Mouse (Mus musculus): Measurements from ENCODE around the gene Oprd1. TPM values are rescaled to one million over a fixed set of nuclear protein-coding genes. Genes with fewer than 3 reads are reported as not detected.

Oprd1 gene
- total RNA-seq, 2 experiments from 2014 or later, result 10.0 to 11.2 TPM

DNA sequence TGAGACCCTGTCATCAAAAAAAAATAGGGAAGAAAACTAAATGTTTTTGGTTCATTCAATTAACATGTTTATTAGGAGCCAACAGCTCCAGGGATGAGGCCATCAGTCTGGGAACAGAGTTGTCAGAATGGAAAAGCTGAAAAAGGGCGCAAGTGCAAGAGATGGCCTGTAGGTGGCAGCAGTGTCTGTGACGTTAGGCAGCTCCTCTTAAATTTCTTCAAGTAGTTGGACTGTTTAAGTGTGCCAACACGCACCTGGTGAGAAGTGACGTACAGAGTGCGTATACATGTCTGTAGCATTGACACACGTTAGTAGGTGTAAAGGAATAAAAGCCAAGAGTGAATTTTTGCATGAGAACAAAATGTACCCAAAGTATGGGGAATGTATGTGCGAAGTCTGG, 55.4 kb downstream of the Oprd1 start:
- DNase-seq (ENCODE audit: extremely low spot score in 1 of 2, low spot score in 1 of 2), result peak in 1 of 2 experiments; percentile 68

DNA sequence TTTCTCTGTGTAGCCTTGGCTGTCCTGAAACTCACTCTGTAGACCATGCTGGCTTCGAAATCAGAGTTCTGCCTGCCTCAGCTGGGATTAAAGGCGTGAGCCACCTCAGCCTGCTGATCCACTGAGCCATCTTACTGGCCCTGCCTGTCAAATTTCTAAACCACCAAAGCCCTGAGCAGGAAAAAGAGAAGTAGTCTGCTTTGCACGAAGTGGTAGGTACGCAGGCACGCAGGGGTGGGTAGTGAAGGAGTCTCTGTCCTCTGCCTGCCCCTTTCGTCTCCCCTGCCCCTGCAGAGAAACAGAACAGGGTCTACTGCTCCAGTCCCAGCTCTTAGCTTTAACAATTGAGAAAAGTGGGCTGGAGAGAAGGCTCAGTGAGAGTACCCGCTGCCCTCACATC, 59.2 kb downstream of the Oprd1 start:
- no peak for DNase-seq (ENCODE audit: extremely low spot score in 1 of 2, low spot score in 1 of 2)

DNA sequence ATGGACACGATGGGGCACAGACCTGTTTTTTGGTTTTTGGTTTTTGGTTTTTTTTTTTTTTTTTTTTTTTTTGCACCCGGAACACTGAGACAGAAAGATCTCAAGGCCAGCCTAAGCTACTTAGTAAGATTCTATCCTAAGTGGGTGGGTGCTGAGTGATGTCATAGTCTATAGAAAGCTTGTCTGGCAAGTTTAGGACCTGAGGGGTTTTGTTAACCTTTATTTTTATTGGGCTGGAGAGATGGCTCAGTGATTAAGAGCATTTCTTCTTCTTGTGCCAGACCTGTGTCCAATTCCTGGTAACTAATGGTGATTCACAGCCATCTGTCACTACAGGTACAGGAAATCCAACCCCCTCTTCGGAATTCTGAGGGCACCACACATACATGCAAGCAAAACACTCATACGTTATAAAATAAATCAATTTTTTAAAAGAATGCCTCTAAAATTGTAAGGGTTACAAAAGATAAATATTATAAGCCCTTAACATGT, 63.7 kb downstream of the Oprd1 start:
- no peak for DNase-seq (ENCODE audit: extremely low spot score in 1 of 2, low spot score in 1 of 2)

DNA sequence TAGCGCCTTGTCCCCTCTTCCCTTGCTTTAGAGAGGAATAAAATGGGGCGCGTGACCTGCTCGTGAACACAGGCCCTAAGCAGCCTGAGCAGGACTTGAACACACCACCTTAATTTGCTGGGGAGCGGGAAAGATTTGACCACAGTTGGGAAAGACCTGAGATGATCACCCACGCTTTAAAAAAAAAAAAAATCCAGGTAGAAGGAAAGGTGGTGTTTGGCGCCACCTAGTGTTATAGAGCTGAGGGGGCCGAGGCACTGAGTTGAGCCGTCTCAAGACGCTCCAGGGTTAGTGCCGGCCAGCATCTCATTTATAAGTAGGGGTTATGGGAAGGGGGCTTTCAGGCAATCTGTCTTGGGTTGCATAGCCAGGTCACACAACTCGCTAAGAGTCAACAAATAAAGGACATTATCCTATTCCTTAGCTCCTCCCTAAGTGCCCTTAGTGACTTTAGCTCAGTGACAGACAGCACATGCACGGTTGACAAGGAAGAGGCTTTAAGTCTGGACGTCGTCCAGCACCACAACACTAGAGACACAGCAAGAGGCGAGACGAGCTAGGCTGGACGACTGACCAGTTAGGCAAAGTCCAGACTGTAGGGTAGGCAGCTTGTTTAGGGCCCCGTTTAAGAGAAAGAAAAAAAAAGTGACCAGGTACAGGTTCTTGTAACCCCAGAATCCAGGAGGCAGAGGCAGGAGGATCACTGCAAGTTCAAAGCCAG, 64.6 kb downstream of the Oprd1 start:
- peak; percentile 42 to 75 for DNase-seq (ENCODE audit: extremely low spot score in 1 of 2, low spot score in 1 of 2)

DNA sequence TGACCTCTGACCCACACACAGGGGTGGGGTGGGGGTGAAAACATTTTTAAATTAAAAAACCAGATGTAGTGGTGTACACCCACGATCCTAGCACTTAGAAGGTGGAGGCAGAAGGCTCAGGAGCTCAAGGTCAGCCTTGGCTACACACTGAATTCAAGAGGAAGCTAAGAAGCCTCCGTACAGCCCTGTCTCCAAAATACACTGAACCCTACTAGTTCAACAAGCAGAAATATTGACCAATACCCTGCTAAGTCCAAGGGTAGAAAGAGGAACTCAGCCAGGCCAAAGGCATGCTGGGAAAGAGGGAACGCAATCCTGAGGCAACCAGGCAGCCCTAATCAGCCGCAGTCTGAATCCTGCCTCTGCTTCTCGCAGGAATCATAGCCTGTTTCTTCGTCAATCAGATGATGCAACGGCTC, 66.0 kb downstream of the Oprd1 start:
- no peak for DNase-seq (ENCODE audit: extremely low spot score in 1 of 2, low spot score in 1 of 2)

DNA sequence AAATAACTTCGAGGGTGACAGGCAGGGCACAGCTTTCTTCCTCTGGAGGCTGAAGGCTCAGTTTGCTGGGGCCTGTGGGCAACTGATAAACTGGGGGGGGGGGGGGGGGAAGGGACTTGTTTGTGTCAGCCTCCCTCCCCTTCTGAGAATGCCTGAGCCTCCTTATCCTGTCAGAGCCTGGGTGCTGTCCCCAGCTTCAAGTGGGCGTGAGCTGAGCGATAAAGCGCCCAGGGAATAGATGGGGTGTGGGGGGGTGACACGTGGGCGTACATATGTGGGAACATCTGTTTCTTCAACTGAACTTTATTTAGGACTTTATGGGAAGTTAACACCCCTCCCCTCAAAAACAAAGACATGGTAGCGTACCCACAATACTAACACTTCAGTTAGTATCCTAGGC, 66.8 kb downstream of the Oprd1 start:
- DNase-seq (ENCODE audit: extremely low spot score in 1 of 2, low spot score in 1 of 2), result no peak

DNA sequence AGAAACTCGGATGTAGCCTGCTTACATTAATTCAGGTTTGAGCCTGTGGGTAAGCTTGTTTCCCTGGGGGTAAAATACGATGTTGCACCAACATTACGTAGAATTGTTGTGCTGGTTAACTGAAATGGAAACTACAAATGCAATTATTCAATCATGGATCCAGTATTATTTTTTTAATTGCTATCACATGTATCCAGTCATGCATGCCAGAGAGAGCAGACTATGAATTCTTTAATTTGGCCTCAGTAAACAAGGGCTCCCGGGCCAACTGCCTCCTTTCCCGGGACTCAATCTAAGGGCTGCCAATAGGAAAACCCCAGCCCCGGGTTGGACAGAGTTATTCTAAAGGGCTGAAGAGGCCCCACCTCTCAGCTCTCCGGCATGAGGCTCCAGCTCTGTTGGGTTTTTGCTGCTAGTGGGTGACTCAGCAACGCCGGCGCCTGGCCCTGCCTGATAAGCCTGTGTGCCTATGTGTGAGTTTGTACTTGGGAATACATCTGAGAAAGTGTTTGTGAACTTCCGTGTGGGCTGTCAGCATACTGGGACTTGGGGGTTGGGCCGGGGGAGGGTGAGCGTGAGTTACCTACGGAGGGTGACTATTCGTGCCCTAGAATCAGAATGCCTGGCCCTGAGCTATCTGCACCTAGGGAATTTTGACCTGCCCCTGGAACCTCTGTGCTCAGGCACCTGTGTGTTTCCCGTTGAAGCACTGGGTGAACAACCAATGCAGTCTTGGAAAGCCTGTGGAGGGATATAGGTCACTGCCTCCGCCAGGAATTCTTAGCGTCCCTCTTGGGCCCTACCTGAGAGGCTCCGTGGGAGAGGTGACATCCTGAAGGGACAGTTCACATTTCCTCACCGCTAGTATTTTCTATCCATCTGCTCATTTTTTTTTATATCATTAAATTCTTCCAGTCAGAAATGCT, 67.5 kb downstream of the Oprd1 start:
- no peak for DNase-seq (ENCODE audit: extremely low spot score in 1 of 2, low spot score in 1 of 2)

DNA sequence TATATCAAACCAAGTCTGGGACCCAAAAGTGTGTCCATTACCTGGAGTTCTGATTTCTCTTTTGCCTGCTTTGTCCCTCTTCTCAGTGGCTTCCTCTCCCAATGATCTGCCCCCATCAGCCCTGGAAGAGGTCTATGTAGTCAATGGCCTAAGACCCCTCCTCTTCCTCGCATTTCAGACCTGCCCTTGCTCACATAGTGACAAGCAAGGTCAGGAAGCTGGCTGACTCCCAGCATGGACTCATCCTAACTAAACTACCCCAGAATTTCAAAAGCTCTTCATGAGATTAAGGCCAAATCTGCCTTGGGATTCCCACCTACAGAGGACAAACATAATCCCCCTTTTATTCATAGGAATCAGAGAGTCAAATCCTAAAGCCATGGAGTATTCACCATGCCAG, 68.5 kb downstream of the Oprd1 start:
- DNase-seq (ENCODE audit: extremely low spot score in 1 of 2, low spot score in 1 of 2), result no peak

DNA sequence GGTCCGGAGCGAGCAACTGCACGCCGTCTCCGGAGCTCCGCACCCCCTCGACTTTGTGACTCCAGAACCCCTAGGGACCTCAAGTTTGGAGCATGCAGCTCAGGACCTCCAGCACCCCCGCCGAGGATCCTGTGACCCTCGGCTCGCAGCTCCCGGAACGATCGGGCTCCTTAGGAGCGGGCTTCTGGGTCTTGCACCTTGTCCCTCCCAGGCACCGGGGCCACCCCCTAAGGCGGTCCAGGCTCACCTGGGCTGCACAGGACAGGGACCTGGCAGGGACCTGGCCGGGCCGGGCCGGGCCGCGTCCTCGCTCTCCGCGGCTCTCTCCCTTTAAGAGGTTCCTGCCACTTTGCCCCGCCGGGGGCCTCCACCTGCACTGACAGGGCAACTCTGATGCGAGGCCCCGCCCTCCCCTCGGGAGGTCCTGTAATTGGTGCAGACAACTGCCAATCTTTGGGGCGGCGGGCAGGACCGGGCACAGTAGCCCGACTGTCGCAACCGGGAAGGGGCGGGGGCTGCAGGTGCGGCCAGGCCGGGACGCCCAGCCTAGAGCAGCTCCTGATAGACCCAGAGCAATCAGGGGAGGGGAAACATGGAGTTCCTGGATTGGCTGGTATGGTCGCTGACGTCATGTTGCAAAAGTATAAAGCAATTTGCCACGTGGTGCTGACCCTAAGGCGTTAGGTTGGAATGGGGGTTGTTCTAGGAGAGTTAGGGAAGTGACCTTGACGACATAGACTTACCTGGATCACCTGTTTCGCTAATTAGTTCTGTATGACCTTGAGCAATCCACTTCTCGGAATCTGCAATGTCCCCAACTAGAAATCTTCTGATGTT, 69.1 kb downstream of the Oprd1 start, which contains the start of gene Epb41:
TSS of gene Epb41 (minus strand) at position 389 of the 837 bp plus-strand sequence.
- DNase-seq (ENCODE audit: extremely low spot score in 1 of 2, low spot score in 1 of 2), result peak; percentile 89 to 94

DNA sequence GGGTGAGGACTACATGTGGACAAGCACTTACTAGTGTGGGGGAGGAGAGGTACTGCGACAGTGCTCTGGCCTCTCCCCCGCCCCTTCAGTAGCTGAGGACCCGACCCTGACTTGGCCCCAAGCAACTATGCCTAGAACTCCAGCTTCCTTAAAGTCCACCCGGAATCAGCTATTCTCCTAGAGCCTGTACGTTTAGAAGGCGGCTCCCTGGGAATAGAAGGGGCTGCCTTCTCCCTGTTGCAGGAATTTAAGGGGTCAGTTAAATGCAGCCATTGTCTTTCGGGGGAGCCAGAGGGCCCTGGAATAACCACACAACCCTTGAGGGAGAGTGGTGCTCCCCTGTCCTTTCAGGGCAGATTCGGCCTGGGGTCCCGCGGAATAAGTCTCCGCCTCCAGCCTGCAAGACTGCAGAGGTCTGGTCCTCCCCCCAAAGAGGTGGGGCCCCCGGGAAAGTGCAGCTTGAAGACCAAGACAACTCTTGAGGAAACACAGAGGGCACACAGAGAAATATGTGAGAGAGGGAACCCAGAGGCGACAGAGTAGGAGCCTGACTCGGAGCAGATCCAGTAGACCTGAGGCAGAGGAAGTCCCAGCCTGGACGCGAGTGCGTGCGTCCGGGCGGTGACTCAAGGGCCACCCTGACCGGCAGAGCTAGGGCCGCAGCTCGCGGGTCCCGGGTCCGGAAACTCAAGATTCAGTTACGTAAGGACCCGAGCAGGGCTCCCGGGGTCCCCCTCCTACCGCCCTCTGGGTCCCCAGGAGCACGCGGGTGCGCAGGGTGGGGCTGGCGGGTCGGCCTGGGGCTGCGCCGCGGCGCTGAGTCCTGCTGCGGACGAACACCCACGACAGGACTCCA, 70.0 kb downstream of the Oprd1 start, which contains the start of gene Gm10300:
TSS of gene Gm10300 (plus strand) at position 621 of the 856 bp plus-strand sequence.
- no peak for DNase-seq (ENCODE audit: extremely low spot score in 1 of 2, low spot score in 1 of 2)

DNA sequence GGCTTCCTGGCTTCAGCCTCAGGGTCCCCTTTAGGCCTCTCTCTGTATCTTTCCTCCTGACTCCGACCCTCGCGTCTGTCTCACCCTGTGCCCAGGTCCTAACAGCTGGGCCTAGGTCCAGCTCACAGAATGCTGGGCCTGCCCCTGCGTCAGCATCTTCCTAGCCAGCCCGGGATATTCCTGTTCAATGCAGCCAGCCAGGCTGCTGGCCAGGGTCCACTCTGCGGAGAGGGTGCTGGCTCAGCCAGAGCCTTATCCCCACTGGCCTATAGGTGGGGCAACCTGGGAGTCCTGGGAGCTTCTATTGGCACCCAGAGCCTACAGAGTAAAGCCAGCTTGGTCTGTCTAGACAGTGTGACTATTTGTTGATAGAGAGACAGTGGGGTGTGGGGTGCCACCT, 71.3 kb downstream of the Oprd1 start:
- DNase-seq (ENCODE audit: extremely low spot score in 1 of 2, low spot score in 1 of 2), result no peak

DNA sequence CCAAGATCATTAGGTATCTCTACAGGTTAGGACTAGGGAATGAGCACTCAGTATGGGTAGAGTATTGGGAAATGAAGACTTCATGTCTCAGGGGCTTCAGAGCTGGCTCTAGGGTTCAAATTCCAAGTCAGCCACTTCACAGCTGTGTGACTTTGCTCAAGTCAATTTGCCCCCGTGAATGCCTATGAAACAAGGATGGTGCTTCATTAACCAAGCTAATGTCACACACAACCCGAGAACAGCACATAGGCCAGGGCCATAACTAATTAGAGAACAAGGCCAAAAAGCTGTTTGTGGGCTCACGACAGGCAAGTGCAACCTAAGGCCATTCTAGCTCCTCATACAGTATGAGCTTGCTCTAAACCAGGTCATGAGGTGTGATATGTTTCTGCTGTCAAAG, 72.1 kb downstream of the Oprd1 start:
- DNase-seq (ENCODE audit: extremely low spot score in 1 of 2, low spot score in 1 of 2), result no peak

DNA sequence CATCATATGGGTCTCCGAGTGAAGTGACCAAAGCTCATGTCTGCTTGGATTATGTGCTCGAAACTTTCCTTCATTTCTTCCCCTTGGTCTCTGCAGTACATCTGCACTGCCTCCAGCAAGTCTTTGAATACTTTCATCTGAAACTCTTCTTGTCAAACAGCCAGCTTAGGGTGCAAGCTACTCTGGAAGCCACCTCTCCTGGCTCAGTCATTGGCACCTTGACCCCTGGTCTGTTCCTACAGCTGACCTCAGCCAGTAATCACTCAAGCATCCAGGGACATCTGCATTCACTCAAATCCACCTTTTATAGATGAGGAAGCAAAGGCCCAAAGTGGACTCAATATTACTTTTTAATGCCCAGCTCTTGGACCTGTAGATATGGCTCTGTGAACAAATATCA, 72.6 kb downstream of the Oprd1 start:
- DNase-seq (ENCODE audit: extremely low spot score in 1 of 2, low spot score in 1 of 2), result no peak

DNA sequence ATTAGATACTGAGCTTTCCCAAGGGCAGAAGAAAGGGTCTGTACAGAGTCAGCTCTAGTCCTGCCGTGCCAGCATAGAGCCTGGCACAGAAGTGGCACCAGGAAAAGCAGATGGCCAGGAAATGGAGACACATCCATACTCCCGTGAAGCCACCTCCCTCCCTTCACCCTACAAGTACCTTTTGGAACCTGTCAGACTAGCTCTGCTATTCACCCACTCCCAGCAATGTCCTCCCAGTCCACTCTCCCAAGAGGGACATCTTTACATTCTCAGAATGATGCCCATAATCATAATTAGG, 76.4 kb downstream of the Oprd1 start:
- DNase-seq (ENCODE audit: extremely low spot score in 1 of 2, low spot score in 1 of 2), result no peak

DNA sequence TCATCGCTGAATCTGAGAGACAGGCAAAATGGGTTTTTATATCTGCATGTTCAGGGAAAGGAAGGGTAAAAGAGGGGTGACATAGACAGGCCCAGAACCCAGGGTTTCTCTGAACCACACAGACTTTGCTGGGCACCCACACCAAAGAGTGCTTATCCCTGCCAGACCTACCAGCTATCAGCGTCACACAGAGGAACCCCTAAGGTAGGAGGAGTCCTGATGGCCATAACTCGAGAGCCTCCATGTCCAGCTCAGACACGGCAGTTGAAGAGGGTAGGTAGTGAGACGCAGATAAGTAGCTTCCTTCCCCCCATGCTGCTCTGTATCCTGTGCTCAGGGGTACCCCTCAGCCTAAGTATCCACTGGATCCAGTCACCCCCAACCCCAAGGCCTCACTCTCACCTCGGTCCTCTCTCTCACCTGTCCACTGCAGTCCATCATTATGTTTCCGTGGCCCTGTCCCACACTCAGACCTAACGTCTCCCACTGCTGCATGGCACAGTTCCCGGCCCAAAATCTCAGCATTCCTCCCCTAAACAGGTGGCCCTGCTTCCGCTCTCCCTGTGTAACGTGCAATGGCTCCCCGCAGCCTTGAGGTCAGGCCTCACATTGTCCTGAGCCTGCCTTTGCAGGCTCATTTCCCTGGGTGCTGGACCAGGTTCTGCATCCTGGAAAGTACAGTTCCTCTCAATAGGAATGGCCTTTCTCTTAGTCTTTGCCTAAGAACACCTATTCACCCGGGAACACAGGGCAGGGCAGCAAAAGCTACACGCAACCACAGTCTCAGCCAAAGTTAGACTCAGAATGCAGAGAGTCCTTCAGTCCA, 77.0 kb downstream of the Oprd1 start:
- no peak for DNase-seq (ENCODE audit: extremely low spot score in 1 of 2, low spot score in 1 of 2)

DNA sequence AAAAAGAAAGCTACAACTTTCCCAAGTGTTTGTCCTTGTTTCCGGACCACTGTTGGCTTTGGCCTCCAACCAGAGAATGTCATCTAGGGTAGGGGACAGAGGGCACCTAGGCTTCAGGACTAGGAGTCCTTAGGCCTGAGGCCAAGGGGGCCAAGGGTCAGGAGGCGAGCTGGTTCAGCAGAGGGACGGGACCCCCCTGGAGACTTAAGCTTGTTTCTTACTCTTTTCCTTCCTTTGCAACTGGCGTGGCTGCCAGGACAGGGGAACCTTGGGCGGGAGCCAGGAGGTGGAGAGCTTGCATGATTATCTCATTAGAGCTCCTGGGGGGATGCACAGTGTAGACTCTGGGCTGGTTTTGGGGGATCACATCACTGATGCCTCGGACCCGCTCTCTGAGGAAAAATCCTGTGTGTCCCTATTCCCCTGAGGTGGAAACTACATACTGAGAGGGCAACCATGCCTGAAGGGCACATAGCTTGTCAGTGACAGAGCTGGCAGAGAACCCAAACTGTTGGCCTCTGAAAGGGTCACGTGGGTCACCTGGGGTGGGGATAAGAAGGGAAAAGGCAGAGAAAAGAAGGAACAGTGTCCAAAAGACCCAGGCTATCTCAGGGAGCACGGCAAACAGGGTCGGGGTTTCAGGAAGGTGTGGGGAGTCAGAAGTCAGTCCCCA, 78.0 kb downstream of the Oprd1 start:
- no peak for DNase-seq (ENCODE audit: extremely low spot score in 1 of 2, low spot score in 1 of 2)

DNA sequence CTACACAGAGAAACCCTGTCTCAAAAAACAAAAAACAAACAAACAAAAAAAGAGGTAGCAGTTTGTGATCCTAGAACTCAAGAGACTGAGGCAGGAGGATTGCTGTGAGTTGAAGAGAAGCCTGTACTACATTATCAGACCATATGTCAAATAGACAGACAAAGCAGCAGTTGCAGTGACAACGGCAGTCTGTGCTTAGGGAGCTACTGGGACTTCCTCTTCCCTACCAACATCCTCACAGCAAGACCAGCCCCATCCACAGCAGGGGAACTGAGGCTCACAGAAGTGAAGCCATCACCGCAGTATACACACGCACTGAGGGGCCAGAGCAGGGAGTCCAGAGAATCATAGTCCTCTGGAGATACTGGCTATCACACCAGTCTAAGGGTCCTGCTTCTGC, 78.7 kb downstream of the Oprd1 start:
- no peak for DNase-seq (ENCODE audit: extremely low spot score in 1 of 2, low spot score in 1 of 2)

DNA sequence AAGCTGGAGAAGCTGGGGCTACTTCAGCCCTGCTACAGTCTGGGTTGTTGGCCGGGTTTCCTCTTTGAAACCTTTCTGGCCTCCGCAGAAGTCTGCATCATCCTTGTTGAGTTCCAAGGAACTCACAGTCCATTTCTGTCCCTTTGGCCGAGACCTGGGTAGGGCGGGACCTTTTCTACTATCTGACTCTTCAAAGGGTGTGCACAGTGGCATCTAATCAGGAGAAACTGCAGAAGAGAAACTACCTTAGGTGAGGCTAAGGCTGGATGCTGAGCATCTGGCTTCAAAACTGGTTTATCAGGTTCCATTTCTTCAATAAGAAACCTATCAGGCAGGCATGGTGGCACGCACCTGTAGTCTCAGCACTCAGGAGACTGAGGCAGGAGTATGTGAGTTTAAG, 79.7 kb downstream of the Oprd1 start:
- no peak for DNase-seq (ENCODE audit: extremely low spot score in 1 of 2, low spot score in 1 of 2)
